Mouse (Mus musculus): ENCODE data around the gene Def8. TPM values are rescaled to one million over a fixed set of nuclear protein-coding genes. Genes with fewer than 3 reads are reported as not detected.
A peak's percentile ranks its signal among the peaks of the same experiment; 100 is the strongest.
"Not testable (repeated sequence)": the region's sequence is repeated elsewhere in the genome, so short reads cannot be mapped to it uniquely, and the experiment has no call there.

Gene Def8
- polyA plus RNA-seq, 1 experiment from 2014 or later = 38.8 TPM

- Histone ChIP-seq H3K36me3 (replicated peaks; ENCODE audit: control insufficient read depth, insufficient read depth, low read depth, low read length) (peaks cover 2% of the 10 kb centered on the region; the same call in 1 of the 2 replicates), H3K27me3 (ENCODE audit: control insufficient read depth, insufficient read depth, low read length) (no peaks in the 10 kb centered on the region), H3K4me3 (ENCODE audit: low read depth, low read length) (no peak overlapping the region), H3K9me3 (replicated peaks; ENCODE audit: control insufficient read depth, low read length) (no peaks in the 10 kb centered on the region), H3K4me2 (ENCODE audit: low read depth, low read length) (no peak overlapping the region), H3K4me1 (ENCODE audit: control insufficient read depth, insufficient read depth, low read length) (no peaks in the 10 kb centered on the region), H3K27ac (replicated peaks; ENCODE audit: low read depth, low read length) (no peak overlapping the region), H3K9ac (replicated peaks; ENCODE audit: low read length) (no peak overlapping the region)
- 79% methylated on average over 4 of the region's 4 CpGs for WGBS
- DNase-seq (ENCODE audit: low spot score) (no peak), ATAC-seq (replicated peaks; ENCODE audit: insufficient number of reproducible peaks, low FRiP score, low TSS enrichment, low read depth) (no peak)
Observed at GRCm38 (mm10) chr8:123463651-123464050, 40.3 kb downstream of the Def8 start.

DNA sequence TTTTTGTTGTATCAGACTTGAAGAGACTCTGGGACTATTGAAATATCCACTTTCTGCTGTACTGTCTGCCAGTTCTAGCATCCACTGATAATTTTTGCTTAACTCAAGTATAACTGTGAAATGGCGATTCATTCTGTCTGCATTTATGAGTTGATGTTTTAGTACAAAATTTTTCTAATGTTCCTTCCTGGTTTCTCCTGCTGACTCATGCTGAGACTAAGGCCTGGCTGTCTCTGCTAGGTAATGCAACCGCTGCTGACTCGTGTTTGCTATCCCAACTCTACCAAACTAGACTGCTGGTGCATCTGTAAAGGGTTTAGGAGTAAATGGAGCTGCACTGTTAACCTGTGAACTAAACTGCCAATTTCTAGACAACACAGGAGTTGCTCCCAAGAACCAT lies 44.1 kb downstream of the Def8 start:
- no peak overlapping the region for H3K4me2 ChIP-seq (ENCODE audit: low read depth, low read length)
- ATAC-seq (replicated peaks; ENCODE audit: insufficient number of reproducible peaks, low FRiP score, low TSS enrichment, low read depth) = no peak
- WGBS = 80% methylated on average over 3 of the region's 3 CpGs

GRCm38 (mm10) chr8:123472991-123473390 lies 49.7 kb downstream of the Def8 start:
- H3K27me3 ChIP-seq (ENCODE audit: control insufficient read depth, insufficient read depth, low read length); DNase-seq (ENCODE audit: low spot score); H3K9me3 ChIP-seq (replicated peaks; ENCODE audit: control insufficient read depth, low read length); H3K9ac ChIP-seq (replicated peaks; ENCODE audit: low read length); H3K36me3 ChIP-seq (replicated peaks; ENCODE audit: control insufficient read depth, insufficient read depth, low read depth, low read length); ATAC-seq (replicated peaks; ENCODE audit: insufficient number of reproducible peaks, low FRiP score, low TSS enrichment, low read depth); H3K27ac ChIP-seq (replicated peaks; ENCODE audit: low read depth, low read length); H3K4me3 ChIP-seq (ENCODE audit: low read depth, low read length); H3K4me2 ChIP-seq (ENCODE audit: low read depth, low read length); H3K4me1 ChIP-seq (ENCODE audit: control insufficient read depth, insufficient read depth, low read length): not testable (repeated sequence)
- 68% methylated on average over 6 of the region's 6 CpGs for WGBS

More for the DNA sequence above, 44.1 kb downstream of the Def8 start:
- Histone ChIP-seq H3K9ac (replicated peaks; ENCODE audit: low read length) (no peak overlapping the region), H3K4me3 (ENCODE audit: low read depth, low read length) (no peak overlapping the region), H3K27me3 (ENCODE audit: control insufficient read depth, insufficient read depth, low read length) (no peaks in the 10 kb centered on the region), H3K9me3 (replicated peaks; ENCODE audit: control insufficient read depth, low read length) (no peaks in the 10 kb centered on the region), H3K27ac (replicated peaks; ENCODE audit: low read depth, low read length) (no peak overlapping the region), H3K36me3 (replicated peaks; ENCODE audit: control insufficient read depth, insufficient read depth, low read depth, low read length) (no peaks in the 10 kb centered on the region), H3K4me1 (ENCODE audit: control insufficient read depth, insufficient read depth, low read length) (no peaks in the 10 kb centered on the region)
- no peak for DNase-seq (ENCODE audit: low spot score)

DNA sequence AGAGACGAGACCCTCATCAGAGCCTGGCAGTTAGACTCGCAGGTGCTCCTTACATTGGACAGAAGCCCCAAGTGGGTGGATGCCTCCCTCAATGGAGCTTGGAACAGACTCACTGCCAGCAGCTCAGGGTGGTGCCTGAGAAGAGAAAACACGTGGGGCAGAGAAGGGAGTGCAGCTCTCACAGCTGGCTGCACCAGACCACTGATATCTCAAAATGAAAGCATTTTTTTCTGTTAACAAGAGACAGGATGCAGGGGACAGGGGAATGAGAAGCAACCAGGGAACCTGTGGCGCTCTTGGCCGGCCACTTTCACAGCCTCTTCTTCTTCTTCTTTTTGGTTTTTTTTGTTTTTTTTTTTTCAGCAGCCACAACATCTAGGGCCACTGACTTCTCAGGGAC lies 51.2 kb downstream of the Def8 start:
- H3K27me3 ChIP-seq (ENCODE audit: control insufficient read depth, insufficient read depth, low read length); H3K4me2 ChIP-seq (ENCODE audit: low read depth, low read length); H3K27ac ChIP-seq (replicated peaks; ENCODE audit: low read depth, low read length); DNase-seq (ENCODE audit: low spot score); H3K9ac ChIP-seq (replicated peaks; ENCODE audit: low read length); H3K4me3 ChIP-seq (ENCODE audit: low read depth, low read length); H3K9me3 ChIP-seq (replicated peaks; ENCODE audit: control insufficient read depth, low read length); H3K4me1 ChIP-seq (ENCODE audit: control insufficient read depth, insufficient read depth, low read length); H3K36me3 ChIP-seq (replicated peaks; ENCODE audit: control insufficient read depth, insufficient read depth, low read depth, low read length); ATAC-seq (replicated peaks; ENCODE audit: insufficient number of reproducible peaks, low FRiP score, low TSS enrichment, low read depth): not testable (repeated sequence)
- WGBS = 67% methylated on average over 5 of the region's 5 CpGs

DNA sequence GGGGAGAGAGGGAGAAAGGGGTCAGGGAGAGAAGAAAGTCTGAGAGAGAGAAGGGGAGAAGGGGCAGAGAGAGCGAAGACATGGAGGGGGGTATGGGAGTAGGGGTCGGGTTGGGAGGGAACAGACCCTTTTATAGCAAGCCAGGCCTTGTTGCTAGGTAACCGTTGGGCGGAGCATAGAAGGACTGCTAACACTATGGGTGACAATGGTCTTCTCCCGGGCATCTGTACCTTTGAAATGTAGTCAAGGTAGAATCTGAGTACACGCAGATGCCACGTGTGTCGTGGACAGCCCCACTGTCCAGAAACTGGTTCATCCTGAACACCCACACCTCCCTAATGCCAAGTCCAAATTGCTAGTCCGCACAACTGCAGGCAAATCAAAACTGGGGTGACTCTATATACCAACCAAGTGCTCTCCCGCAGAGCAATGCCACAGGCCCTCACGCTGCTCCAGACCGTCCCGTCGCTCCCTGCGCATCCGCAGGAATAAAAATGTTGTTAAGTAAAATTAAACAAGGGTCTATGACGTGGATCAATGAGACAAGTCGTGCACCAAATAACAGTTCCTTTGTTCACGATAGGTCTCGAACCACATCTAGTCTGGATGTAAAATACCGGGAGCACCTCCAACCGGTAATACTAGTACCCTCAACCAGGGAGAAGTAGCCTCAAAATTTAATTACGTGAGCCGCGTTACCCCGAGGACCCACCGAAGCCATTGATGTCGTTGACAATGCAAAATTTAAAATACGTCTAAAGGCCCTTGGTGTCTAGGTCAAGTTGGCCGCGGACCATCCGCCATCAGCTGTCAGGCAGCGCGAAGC lies 53.8 kb downstream of the Def8 start:
- no peaks in the 10 kb centered on the region for H3K9me3 ChIP-seq (replicated peaks; ENCODE audit: control insufficient read depth, low read length)
- 10% methylated on average over 34 of the region's 34 CpGs for WGBS
- H3K27me3 ChIP-seq (ENCODE audit: control insufficient read depth, insufficient read depth, low read length) = no peaks in the 10 kb centered on the region
- no peaks in the 10 kb centered on the region; the same call in none of the 2 replicates for H3K36me3 ChIP-seq (replicated peaks; ENCODE audit: control insufficient read depth, insufficient read depth, low read depth, low read length)
- peak; percentile 30; the same call in 1 of the 2 replicates for ATAC-seq (replicated peaks; ENCODE audit: insufficient number of reproducible peaks, low FRiP score, low TSS enrichment, low read depth)
- peak; percentile 35 for DNase-seq (ENCODE audit: low spot score)
- H3K4me1 ChIP-seq (ENCODE audit: control insufficient read depth, insufficient read depth, low read length) = no peaks in the 10 kb centered on the region; the same call in 1 of the 2 replicates
- peak overlapping the region; percentile 84 for H3K4me3 ChIP-seq (ENCODE audit: low read depth, low read length)
- H3K9ac ChIP-seq (replicated peaks; ENCODE audit: low read length) = peak overlapping the region; percentile 92
- H3K27ac ChIP-seq (replicated peaks; ENCODE audit: low read depth, low read length) = no peak overlapping the region
- peak overlapping the region; percentile 55 for H3K4me2 ChIP-seq (ENCODE audit: low read depth, low read length)

DNA sequence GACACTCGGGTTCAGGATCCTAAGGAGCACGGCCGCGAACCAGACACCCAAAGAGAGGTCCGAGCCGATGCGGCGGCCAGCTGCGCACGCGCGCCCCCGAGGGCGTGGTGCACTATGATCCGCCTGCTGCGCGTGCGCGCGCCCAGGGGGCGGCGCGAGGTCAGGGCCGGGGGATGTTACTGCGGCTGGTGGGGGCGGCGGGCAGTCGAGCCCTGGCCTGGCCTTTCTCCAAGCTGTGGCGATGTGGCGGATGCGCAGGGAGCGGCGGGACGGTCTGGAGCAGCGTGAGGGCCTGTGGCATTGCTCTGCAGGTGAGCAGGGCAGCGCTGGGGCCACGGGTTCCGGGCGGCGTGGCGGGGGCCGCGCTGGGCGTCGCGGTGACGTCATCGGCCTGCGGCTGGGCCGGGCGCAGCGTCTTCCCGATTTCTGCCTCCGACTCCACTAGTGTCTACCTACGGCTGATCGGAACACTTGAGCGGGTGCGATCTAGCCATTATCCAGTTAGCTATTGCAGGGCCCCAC lies 54.5 kb downstream of the Def8 start, which contains the start of gene Afg3l1:
Gene Afg3l1 (plus strand): TSS at position 167 of the 522 bp plus-strand sequence.
- ATAC-seq (replicated peaks; ENCODE audit: insufficient number of reproducible peaks, low FRiP score, low TSS enrichment, low read depth) (peak; percentile 88), DNase-seq (ENCODE audit: low spot score) (peak; percentile 93)
- Histone ChIP-seq H3K4me3 (ENCODE audit: low read depth, low read length) (peak within 1 kb of the TSS; percentile 84), H3K4me2 (ENCODE audit: low read depth, low read length) (peak within 1 kb of the TSS; percentile 76), H3K9me3 (replicated peaks; ENCODE audit: control insufficient read depth, low read length) (no peaks in the 10 kb centered on the region), H3K27ac (replicated peaks; ENCODE audit: low read depth, low read length) (peak within 1 kb of the TSS; percentile 84), H3K9ac (replicated peaks; ENCODE audit: low read length) (peak within 1 kb of the TSS; percentile 92), H3K4me1 (ENCODE audit: control insufficient read depth, insufficient read depth, low read length) (no peaks in the 10 kb centered on the region; the same call in 1 of the 2 replicates), H3K27me3 (ENCODE audit: control insufficient read depth, insufficient read depth, low read length) (no peaks in the 10 kb centered on the region), H3K36me3 (replicated peaks; ENCODE audit: control insufficient read depth, insufficient read depth, low read depth, low read length) (no peaks in the 10 kb centered on the region; the same call in none of the 2 replicates)
- under 1% methylated on average over 58 of the region's 58 CpGs for WGBS

DNA sequence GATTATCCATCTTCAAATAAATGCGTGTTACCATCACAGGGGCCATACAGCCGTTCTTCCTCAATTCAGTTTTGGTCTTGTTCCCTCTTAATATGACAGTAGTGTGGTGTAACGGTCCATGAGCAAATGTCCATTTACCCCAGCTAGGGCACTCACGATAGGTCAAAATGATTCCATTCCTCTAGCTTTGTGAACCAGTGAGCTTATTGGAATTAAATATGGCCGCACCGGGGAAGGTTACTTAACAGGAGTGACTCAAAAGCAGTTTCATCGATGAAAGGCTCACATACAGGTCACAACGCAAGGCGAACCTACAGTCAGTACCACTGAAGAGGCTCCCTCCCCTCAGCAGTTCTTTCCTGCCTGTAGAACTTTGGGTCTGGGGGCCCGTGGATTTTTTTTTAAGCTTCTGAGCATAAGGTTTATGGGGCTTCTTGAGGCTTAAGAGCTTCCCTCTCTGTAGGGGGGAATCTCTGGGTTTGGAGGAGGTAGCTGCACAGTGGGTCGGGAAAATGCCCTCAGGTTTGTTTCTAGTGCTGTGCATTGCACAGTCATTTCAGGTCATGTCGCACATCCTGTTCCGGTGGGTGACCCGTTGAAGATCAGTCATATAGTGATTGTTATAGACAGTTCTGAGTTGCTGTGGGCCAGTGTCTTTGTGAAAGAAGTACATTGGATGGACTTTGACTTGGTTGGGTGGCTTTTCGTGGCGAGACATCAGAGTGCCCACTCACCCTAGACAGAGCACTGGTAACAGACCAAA lies 55.3 kb downstream of the Def8 start:
- ATAC-seq (replicated peaks; ENCODE audit: insufficient number of reproducible peaks, low FRiP score, low TSS enrichment, low read depth) = no peak
- H3K4me2 ChIP-seq (ENCODE audit: low read depth, low read length) = peak overlapping the region; percentile 76
- H3K9ac ChIP-seq (replicated peaks; ENCODE audit: low read length) = peak overlapping the region; percentile 92
- H3K36me3 ChIP-seq (replicated peaks; ENCODE audit: control insufficient read depth, insufficient read depth, low read depth, low read length) = no peaks in the 10 kb centered on the region; the same call in none of the 2 replicates
- DNase-seq (ENCODE audit: low spot score) = peak; percentile 41
- no peak overlapping the region; the same call in 1 of the 2 replicates for H3K27ac ChIP-seq (replicated peaks; ENCODE audit: low read depth, low read length)
- H3K4me3 ChIP-seq (ENCODE audit: low read depth, low read length) = peak overlapping the region; percentile 84
- WGBS = 36% methylated on average over 16 of the region's 16 CpGs
- H3K9me3 ChIP-seq (replicated peaks; ENCODE audit: control insufficient read depth, low read length) = no peaks in the 10 kb centered on the region
- no peaks in the 10 kb centered on the region; the same call in 1 of the 2 replicates for H3K4me1 ChIP-seq (ENCODE audit: control insufficient read depth, insufficient read depth, low read length)
- H3K27me3 ChIP-seq (ENCODE audit: control insufficient read depth, insufficient read depth, low read length) = no peaks in the 10 kb centered on the region
